Mouse (Mus musculus): ENCODE data around the gene Zhx3.

GRCm38 (mm10) chr2:160886221-160886620 is 13.4 kb upstream of the Zhx3 start:
- TF ChIP-seq POLR2A (IDR thresholded peaks at IDR 0.05; ENCODE audit: insufficient read depth, low read depth, low read length) (no peak), CTCF (IDR thresholded peaks at IDR 0.05) (no peak)
